Mouse (Mus musculus) frontal cortex, postnatal 10 days (tissue): ENCODE data around the gene Wwp2.
"Not testable (repeated sequence)": the region's sequence is repeated elsewhere in the genome, so short reads cannot be mapped to it uniquely, and the experiment has no call there.

Source experiments
- DNase-seq, 2 experiments: peaks; one replicate each; pipeline ENCODE4 v3.0.0; 2022; ENCODE audit warnings: low spot score in 2 of 2, mixed read lengths in 1 of 2

Wwp2 gene

DNA sequence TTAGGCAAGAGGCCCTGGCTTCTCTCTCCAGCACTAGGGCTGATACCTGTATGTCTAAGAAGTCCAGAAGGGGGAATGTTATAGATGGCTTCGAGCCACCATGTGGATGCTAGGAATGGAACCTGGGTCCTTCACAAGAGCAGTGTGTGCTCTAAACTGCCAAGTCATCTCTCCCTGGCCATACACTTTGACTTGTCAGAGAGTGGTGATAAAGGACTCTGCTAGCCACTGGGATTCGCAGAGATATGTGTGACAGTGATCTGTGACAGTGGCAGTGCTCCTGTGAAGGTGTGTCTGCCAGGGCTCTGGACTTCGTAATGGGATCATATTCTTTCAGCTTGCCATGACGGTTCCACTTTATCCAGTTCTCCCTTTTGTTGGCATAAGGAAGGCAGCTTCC is 37.2 kb downstream of the Wwp2 start:
- DNase-seq: no peak

DNA sequence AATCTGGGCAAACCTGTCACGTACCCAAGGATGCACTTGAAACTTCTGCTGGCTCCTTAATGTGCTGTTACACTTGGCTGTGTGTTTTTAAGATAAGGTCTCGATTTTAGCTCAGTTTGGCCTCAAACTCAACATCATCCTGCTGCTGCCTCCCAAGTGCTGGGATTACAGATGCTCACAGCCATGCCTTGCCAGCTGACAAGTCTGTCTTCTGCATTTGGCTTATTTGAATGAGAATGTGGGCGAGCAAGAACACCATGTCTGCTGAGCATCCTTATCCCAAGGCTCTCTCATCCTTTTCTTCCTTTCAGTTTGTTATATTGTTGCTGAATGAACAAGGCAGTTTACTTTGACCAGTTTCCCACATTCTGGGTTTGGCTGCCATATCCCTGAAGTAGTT is 39.4 kb downstream of the Wwp2 start:
- no peak for DNase-seq

GRCm38 (mm10) chr8:107476786-107477185 is 40.6 kb downstream of the Wwp2 start:
- not testable (repeated sequence) for DNase-seq

DNA sequence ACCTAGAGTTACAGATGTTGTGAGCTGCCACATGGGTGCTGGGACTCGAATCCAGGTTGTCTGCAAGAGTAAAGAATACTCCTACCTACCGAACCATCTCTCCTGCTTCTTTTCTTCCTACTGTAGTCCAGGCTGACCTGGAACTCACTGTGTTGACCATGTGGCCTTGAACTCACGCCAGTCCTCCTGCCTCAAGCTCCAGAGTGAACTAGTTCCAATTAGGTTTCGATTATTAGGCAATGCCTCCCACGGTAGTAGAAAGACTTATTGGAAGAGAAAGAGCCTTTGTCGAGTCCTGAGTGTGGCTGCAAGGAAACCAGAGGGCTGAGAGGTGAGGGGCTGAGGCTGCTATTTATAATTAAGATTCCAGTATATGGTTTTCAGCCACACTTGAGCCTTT is 42.6 kb downstream of the Wwp2 start:
- no peak for DNase-seq

GRCm38 (mm10) chr8:107480436-107480835 is 44.3 kb downstream of the Wwp2 start:
- DNase-seq: no peak

- no peak for DNase-seq
These were observed 47.1 kb downstream of the Wwp2 start for GRCm38 (mm10) chr8:107483250-107483649.

DNA sequence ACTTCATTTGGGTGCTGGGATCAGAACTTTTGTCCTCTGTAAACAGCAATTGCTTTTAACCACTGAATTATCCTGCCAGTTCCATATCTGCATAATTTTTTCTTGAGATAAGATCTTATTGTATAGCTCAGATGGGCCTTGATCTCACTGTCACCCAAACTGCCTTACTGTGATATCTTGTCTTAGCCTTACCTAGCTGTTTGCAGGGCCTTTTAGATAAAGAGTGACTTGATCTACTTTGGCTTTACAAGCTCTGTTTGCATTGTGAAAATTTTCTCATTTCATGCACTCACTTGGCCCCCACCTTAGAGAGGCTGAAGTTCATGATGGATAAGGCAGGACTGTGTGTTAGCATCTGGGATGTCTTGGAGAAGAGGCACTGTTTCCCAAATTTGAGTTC is 48.8 kb downstream of the Wwp2 start:
- DNase-seq: no peak

DNA sequence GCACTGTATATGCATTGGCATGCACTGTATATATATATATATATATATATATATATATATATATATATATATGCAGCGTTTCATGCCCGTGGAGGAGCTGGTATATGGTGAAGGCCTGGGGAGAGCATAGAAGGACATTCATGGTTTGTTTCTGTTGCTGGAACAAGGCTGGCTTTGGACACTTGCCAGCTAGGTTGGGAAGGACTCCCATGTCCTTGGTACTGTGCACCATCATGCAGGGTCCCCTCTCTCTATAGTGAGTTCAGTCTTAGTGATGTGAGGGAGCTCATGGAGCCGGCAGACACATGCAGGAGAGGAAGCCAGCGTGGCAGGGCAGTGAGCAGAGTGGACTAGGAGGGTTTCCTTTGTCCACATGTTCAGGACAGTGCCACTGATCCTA is 52.4 kb downstream of the Wwp2 start:
- DNase-seq: no peak

DNA sequence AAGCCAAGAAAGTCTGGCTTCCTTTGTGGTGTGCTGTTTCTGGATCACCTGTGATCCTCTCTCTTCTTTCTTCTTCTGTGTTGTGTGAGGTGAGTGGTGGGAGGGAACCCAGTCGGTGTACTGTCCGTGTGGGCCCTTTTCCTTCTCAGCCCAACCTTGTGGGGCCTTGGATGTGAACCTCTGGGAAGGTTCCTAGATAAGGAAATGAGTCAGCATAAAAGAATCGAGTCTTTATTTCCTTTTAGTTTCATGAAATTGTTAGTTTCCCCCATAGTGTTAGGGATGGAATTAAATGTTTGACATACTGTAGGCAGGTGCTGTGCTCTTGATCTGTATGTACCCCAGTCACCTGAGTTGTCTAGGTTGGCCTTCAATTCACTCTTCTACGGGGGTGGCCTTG is 52.9 kb downstream of the Wwp2 start:
- no peak for DNase-seq

- DNase-seq: no peak
These were observed 53.8 kb downstream of the Wwp2 start for GRCm38 (mm10) chr8:107489921-107490320.

DNA sequence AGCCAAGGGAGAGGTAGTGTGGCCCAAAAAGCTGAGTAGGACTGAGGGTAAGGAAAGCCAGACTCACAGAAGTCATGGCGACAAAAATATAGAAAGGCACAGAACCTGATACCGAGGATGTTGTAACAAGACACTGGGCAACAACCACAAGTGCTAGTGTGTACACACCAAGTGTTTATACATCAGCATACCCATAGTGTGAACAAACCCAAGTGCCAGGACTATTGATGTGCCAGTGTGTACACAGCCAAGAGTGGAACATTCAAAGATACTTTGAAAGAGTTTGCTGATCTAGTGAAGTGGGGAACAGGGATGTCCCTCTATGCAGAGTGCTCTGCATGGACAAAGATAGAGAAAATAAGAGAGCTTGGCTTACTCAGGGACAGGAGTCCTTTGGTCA is 54.5 kb downstream of the Wwp2 start:
- no peak for DNase-seq

- DNase-seq: no peak
These were observed 55.0 kb downstream of the Wwp2 start for GRCm38 (mm10) chr8:107491212-107491611.

- DNase-seq: no peak
These were observed 55.7 kb downstream of the Wwp2 start for GRCm38 (mm10) chr8:107491831-107492230.

- DNase-seq: no peak
These were observed 56.6 kb downstream of the Wwp2 start for GRCm38 (mm10) chr8:107492802-107493201.

- no peak for DNase-seq
These were observed 59.3 kb downstream of the Wwp2 start for GRCm38 (mm10) chr8:107495425-107495824.

- DNase-seq: no peak
These were observed 61.5 kb downstream of the Wwp2 start for GRCm38 (mm10) chr8:107497708-107498107.

DNA sequence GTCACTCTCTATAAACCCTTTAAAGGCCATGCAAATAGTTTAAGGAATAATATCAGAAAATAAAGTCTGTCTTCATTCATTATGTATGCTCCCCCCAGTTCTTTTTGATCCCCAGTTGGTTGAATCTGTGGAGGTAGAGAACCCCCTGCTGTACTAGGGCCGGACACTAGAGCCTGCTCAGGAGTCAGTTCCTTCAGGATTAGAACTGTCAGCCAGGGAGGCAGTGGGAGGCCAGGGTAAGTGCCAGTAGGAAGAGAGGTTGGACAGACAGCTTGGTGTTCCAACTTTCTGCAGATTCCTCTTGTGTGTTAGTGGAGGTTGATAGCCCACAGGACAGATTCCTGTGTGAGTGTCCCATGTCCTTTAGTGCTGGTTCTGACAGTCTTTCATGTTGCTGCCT is 62.2 kb downstream of the Wwp2 start:
- DNase-seq: no peak

GRCm38 (mm10) chr8:107498806-107499205 is 62.6 kb downstream of the Wwp2 start:
- no peak for DNase-seq

- DNase-seq: no peak
These were observed 63.4 kb downstream of the Wwp2 start for GRCm38 (mm10) chr8:107499519-107499918.

DNA sequence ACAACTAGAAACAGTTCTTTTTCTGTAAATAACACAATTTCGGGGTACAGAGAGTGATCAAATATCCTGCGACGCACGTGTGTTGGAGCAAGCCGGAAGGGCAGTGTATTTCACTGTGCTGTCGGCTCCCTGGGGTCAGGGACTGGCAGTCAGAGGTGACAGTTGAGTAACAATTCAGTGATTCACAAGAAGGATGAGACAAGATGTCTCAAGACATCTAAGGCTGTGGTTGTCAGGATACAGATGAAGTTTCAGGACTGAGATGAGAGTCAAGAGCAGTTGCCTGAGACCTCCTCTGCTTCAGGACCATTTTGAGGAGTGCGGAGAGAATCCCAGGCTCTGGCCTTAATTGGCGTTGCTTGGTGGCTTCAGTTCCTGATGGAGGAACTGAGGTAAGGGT is 66.2 kb downstream of the Wwp2 start:
- DNase-seq: no peak

DNA sequence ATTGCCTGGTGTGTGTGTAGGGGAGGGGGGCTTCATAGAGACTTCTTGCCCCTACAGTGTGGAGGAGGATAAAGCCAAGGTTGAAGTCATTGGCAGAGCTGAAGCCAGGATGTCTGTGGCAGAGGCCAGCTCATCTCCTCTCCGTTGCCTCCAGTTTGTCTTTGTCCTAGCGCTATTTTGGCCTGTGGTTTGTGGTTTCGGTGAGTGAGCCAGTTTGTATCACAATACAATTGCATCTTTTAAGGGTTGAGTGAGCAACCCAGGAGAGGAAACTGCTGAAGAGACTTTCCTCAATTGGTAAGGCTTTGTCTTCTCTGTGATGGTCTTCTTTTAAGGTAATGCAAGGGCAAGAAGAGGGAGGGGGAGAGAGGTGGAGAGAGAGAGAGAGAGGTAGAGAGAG is 66.8 kb downstream of the Wwp2 start:
- no peak for DNase-seq

DNA sequence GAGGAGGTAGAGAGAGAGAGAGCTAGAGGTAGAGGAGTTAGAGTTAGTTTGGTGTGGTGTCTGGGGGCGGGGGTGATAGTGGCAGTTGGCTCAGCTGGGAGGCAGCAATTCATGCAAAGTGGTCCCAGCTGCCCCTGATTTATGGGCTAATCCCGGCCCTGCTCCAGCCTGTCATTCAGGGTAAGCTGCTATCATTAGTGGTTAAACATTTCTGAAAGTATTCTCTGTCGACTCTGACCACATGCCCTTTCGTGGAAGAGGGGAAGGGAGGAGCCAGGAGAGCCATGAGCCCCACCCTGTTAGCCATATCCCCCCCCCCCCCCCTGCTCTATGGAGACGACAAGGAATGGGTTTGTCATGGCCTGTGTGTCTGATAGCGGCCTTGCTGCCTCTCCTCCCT is 67.2 kb downstream of the Wwp2 start:
- no peak for DNase-seq

GRCm38 (mm10) chr8:107504239-107504985 is 68.2 kb downstream of the Wwp2 start:
- DNase-seq: no peak

GRCm38 (mm10) chr8:107505271-107505670 is 69.1 kb downstream of the Wwp2 start:
- DNase-seq: no peak
